Mouse (Mus musculus): Measurements from ENCODE around the gene Gadd45b. TPM values are rescaled to one million over a fixed set of nuclear protein-coding genes. Genes with fewer than 3 reads are reported as not detected.

The Gadd45b gene
- total and polyA plus RNA-seq, 3 experiments = 10.1 to 13.3 TPM; not detected in 1

GRCm38 (mm10) chr10:80904004-80904693, 25.7 kb upstream of the Gadd45b start:
- Histone ChIP-seq H3K36me3 (ENCODE audit: control insufficient read depth in 1 of 2, insufficient read depth in 2 of 2, low read length in 2 of 2) (peaks cover 0 to 5% of the 10 kb centered on the region in 2 experiments; a peak in 2 of 4 replicates), H3K27me3 (ENCODE audit: control insufficient read depth in 1 of 2, insufficient read depth in 2 of 2, low read length in 2 of 2) (no peaks in the 10 kb centered on the region), H3K4me3 (ENCODE audit: control insufficient read depth in 1 of 2, insufficient read depth in 1 of 2, low read depth in 2 of 2, low read length in 2 of 2) (no peak overlapping the region), H3K9ac (ENCODE audit: control insufficient read depth, low read depth, low read length, poor library complexity, severe bottlenecking) (no peak overlapping the region), H3K4me1 (ENCODE audit: control insufficient read depth in 1 of 2, insufficient read depth in 2 of 2, low read length in 2 of 2) (peaks cover 0 to 6% of the 10 kb centered on the region in 2 experiments; a peak in 2 of 4 replicates), H3K79me2 (ENCODE audit: control insufficient read depth, insufficient read depth, low read length, poor library complexity) (peaks cover 14% of the 10 kb centered on the region), H3K9me3 (replicated peaks; ENCODE audit: insufficient read depth, low read length) (no peaks in the 10 kb centered on the region), H3K27ac (ENCODE audit: control insufficient read depth, low read depth, low read length) (no peak overlapping the region)
- DNase-seq (ENCODE audit: low read depth, low spot score) = no peak
- no peak for TF ChIP-seq POLR2AphosphoS5 (IDR thresholded peaks at IDR 0.05; ENCODE audit: borderline replicate concordance, low read depth, low read length)
- no peak for TF ChIP-seq USF1 (IDR thresholded peaks at IDR 0.05; ENCODE audit: low read depth, low read length)
- TF ChIP-seq ZC3H11A (IDR thresholded peaks at IDR 0.05; ENCODE audit: low read depth, low read length) = no peak
- TF ChIP-seq TBP (IDR thresholded peaks at IDR 0.05; ENCODE audit: low read depth, low read length) = no peak
- no peak for TF ChIP-seq UBTF (IDR thresholded peaks at IDR 0.05; ENCODE audit: borderline replicate concordance, insufficient read depth, low read depth, low read length)
- TF ChIP-seq JUND (IDR thresholded peaks at IDR 0.05; ENCODE audit: low read depth, low read length) = no peak
- no peak for TF ChIP-seq HCFC1 (IDR thresholded peaks at IDR 0.05; ENCODE audit: low read depth, low read length)
- TF ChIP-seq MXI1 (IDR thresholded peaks at IDR 0.05; ENCODE audit: low read depth, low read length) = no peak
- TF ChIP-seq POLR2AphosphoS2 (IDR thresholded peaks at IDR 0.05; ENCODE audit: low read length) = no peak
- no peak for TF ChIP-seq ZKSCAN1 (IDR thresholded peaks at IDR 0.05; ENCODE audit: low read depth, low read length)
- no peak for TF ChIP-seq ELF1 (IDR thresholded peaks at IDR 0.05; ENCODE audit: low read depth, low read length)
- no peak for TF ChIP-seq SMC3 (IDR thresholded peaks at IDR 0.05; ENCODE audit: low read depth, low read length)
- no peak for TF ChIP-seq MYB (IDR thresholded peaks at IDR 0.05; ENCODE audit: low read depth, low read length)
- no peak for TF ChIP-seq ETS1 (IDR thresholded peaks at IDR 0.05; ENCODE audit: low read depth, low read length)
- no peak for TF ChIP-seq CHD2 (IDR thresholded peaks at IDR 0.05; ENCODE audit: low read length)
- no peak for TF ChIP-seq MAX (IDR thresholded peaks at IDR 0.05; ENCODE audit: low read length)

- no peaks in the 10 kb centered on the region; a peak in 2 of 4 replicates for H3K36me3 ChIP-seq (ENCODE audit: control insufficient read depth in 1 of 2, insufficient read depth in 2 of 2, low read length in 2 of 2)
Observed at GRCm38 (mm10) chr10:80904709-80905108, 25.2 kb upstream of the Gadd45b start.

More at GRCm38 (mm10) chr10:80904709-80905108, 25.2 kb upstream of the Gadd45b start:
- Histone ChIP-seq H3K4me1 (ENCODE audit: control insufficient read depth in 1 of 2, insufficient read depth in 2 of 2, low read length in 2 of 2) (0 out of 4 replicates have a peak, but pooled peaks cover 0 to under 1% of the 10 kb centered on the region in 2 experiments), H3K27me3 (ENCODE audit: control insufficient read depth in 1 of 2, insufficient read depth in 2 of 2, low read length in 2 of 2) (no peaks in the 10 kb centered on the region), H3K9ac (ENCODE audit: control insufficient read depth, low read depth, low read length, poor library complexity, severe bottlenecking) (no peak overlapping the region), H3K9me3 (replicated peaks; ENCODE audit: insufficient read depth, low read length) (no peaks in the 10 kb centered on the region), H3K27ac (ENCODE audit: control insufficient read depth, low read depth, low read length) (no peak overlapping the region), H3K4me3 (ENCODE audit: control insufficient read depth in 1 of 2, insufficient read depth in 1 of 2, low read depth in 2 of 2, low read length in 2 of 2) (no peak overlapping the region), H3K79me2 (ENCODE audit: control insufficient read depth, insufficient read depth, low read length, poor library complexity) (peaks cover 8% of the 10 kb centered on the region)
- DNase-seq (ENCODE audit: low read depth, low spot score) = no peak
- TF ChIP-seq BHLHE40 (IDR thresholded peaks at IDR 0.05; ENCODE audit: borderline replicate concordance, low read depth, low read length) (no peak), E2F4 (IDR thresholded peaks at IDR 0.05; ENCODE audit: borderline replicate concordance, low read depth, low read length) (no peak), MXI1 (IDR thresholded peaks at IDR 0.05; ENCODE audit: low read depth, low read length) (no peak), POLR2AphosphoS2 (IDR thresholded peaks at IDR 0.05; ENCODE audit: low read length) (no peak), MAX (IDR thresholded peaks at IDR 0.05; ENCODE audit: low read length) (no peak), NRF1 (IDR thresholded peaks at IDR 0.05; ENCODE audit: insufficient read depth, low read depth, low read length, poor library complexity, severe bottlenecking) (no peak), UBTF (IDR thresholded peaks at IDR 0.05; ENCODE audit: borderline replicate concordance, insufficient read depth, low read depth, low read length) (no peak), NELFE (IDR thresholded peaks at IDR 0.05; ENCODE audit: low read depth, low read length) (no peak), CTCF (IDR thresholded peaks at IDR 0.05 in 2 of 3, conservative IDR thresholded peaks at IDR 0.05 in 1 of 3; ENCODE audit: control insufficient read depth in 1 of 3, insufficient read depth in 1 of 3, low read depth in 2 of 3, low read length in 3 of 3, poor library complexity in 1 of 3, severe bottlenecking in 1 of 3) (no peak), SMC3 (IDR thresholded peaks at IDR 0.05; ENCODE audit: low read depth, low read length) (no peak), SIN3A (IDR thresholded peaks at IDR 0.05; ENCODE audit: low read length) (no peak)
